Mouse (Mus musculus): ENCODE data around the gene Hmcn1.
A peak's percentile ranks its signal among the peaks of the same experiment; 100 is the strongest.

The Hmcn1 gene

DNA sequence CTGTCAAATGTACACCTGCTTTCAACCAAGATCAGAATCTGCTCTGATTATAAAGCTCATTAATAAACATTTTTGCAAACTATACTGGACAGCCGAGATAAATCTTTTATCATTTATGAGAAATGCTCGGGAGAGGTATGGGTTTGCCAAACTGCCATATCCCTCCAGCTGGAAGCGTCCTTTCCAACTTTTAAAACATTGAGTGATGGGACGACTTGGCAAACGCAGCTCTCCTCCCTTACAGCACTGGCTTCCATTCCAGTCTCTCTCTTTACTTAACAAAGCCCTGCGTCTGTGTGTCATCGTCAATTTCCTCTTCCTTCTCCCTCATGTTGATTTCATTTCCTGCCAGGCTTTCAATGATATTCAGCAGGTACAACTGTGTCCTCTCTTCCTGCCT lies 114.8 kb downstream of the Hmcn1 start:
- no peak for ATAC-seq (ENCODE audit: low TSS enrichment)

DNA sequence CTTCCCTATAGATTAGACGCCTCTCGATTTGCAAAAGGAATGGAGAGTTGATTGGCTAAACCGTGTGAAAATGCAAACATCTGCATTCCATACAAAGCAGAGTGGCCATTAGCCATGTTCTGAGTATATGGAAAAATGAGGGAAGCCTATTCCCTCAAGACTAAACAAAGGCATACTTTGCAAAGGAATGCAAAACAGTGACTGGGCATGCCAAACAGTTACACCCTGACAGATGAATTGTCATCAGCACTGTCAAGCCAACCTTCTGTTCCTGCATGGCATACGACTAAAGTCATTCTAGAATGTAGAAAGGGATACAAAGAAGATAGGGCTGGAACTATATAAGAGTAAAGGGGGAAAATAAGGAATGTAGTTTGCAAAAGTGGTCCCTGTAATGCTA lies 115.3 kb downstream of the Hmcn1 start:
- ATAC-seq (ENCODE audit: low TSS enrichment): no peak

DNA sequence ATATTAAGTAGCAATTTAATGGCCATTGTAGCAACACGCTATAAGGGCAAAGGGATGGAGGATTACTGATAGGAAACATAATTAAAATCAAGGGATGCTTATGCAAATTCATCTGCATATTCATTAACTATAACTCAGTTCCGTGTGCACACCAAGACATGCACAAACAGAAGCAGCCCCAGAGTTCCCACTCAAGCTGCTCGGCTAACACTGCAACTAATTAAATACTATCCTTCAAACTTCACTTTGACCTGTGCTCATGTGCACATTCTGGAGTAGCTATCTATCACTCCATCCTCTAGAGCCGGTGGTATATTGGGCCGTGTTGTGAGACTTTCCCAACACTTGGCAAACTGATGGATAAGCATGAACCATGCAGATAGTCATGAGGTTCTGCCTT lies 119.2 kb downstream of the Hmcn1 start:
- ATAC-seq (ENCODE audit: low TSS enrichment): no peak

DNA sequence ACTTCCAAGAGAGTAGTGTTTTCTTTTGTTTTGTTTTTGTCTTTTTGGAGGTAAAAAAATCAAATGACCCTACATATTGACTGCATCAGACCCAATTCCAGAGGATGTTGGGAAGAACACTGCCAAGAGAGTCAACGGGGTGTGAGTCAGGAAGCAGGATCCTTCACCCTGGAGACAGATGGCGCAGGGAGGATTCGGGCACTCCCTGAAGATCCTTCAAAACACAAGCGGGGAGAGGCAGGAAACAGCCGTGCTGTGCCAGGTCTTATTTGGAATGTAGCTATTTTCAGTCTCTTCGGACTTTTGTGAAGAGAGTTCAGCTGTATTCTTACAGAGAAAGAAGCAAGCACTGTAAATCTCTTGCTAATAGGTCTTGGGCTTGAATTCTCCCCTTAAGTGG lies 120.0 kb downstream of the Hmcn1 start:
- ATAC-seq (ENCODE audit: low TSS enrichment): peak; percentile 76

DNA sequence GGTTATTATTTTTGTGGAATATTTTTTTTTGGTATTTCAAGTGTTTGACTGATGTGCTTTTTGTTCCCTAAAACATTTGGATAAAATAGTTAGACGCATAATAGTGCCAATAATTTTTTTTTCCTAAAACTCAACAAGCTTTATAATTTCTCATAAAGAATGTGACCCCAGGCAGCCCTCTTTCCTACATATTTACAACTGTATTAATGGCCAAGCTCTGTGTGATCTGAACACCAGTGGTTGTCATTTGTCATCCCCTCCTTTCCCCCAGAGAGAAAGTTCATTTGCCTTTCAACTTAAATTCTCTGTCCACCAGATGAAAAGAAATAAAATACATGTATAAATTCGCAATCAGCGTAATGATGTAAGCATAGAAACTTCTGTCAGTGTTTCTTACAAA lies 121.1 kb downstream of the Hmcn1 start:
- no peak for ATAC-seq (ENCODE audit: low TSS enrichment)

DNA sequence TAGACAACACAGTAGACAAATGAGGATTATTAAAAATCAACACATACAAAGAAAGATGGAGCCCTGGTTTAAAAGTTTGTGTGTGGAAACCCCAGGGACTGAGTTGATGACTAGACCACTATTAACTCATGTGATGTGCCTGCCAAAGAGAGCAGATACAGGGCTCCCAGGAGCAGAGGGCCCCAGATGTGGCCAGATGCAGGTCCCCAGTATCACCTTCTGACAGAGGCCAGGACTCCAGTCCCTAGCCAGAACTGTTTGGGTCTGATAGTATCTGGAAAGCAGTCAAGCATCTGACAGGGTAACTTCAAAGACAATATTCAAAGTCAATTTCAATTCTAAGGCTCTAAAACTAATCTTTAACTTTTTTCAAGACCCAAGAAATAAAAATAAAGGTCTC lies 124.0 kb downstream of the Hmcn1 start:
- no peak for ATAC-seq (ENCODE audit: low TSS enrichment)

DNA sequence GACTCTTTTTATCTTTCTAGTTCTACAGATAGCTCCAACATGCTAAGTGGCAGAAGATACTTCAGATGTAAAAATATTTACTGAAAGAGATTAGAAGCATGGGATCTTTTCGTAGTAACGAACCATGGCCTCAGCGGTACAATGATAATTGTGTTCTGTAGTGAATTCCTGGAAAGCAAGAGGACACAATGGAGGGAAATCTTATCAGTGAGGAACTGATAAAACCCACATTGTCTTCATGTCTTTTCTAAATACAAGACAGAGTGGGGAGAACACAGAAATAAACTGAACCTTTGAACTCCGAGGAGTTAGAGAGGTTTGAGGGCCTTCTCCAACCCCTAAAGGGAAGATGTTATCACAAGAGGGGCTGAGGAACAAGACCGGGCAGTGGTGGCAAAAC lies 126.6 kb downstream of the Hmcn1 start:
- ATAC-seq (ENCODE audit: low TSS enrichment): no peak

DNA sequence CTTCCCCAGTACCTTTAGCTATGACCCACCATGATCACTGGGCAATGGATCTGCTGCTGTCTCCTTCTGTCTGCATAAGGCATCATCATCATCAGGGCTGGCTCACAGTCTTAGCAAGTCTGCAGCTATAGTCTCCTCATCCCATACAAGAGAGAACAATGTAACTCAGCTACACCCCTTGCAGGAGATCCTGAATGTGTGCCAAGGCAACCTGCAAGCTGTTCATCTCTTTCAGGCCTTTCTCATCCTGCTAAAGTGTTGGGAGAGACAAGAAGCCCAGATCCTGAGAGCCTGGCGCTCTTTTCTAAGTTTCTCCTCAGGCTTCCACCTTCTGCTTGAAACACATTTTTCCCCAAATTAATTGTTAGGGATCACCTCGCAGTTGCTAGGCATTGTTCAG lies 135.5 kb downstream of the Hmcn1 start:
- no peak for ATAC-seq (ENCODE audit: low TSS enrichment)

DNA sequence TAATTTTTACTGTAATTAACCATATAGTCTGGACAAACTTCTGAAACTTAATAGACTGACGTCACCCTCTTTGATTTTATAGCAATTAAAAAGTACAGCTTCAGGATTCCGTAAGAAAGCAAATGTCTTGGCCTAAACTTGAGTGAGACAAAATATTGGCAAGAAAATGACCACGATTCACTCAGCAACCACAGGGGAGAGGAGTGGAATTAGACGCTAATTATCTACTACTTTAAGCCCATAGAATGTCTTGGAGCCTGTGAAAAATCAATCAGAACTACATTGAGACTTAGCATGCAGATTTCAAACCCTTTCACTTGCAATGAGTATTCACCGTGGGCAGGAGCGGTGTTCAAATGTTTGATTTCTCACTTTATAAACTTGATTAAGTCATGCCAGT lies 159.8 kb downstream of the Hmcn1 start:
- no peak for ATAC-seq (ENCODE audit: low TSS enrichment)

DNA sequence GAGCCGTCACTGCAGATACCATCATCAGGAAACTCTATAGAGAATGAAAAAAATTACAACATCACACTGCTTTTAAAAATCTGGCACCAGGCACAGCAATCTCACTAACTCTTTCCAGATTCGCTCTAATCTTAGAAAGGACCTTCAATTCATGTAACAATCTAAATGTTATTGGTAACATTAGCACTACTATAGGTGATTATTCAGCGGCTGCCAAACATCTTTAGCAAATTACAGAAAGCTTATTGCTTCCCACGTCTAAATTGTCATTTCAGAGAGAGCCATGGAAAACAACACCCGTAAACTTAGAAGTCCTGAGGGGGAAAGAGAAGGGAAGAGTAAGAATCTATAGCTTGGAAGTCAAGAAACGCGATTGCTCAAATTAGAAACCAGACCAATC lies 163.4 kb downstream of the Hmcn1 start:
- ATAC-seq (ENCODE audit: low TSS enrichment): no peak

DNA sequence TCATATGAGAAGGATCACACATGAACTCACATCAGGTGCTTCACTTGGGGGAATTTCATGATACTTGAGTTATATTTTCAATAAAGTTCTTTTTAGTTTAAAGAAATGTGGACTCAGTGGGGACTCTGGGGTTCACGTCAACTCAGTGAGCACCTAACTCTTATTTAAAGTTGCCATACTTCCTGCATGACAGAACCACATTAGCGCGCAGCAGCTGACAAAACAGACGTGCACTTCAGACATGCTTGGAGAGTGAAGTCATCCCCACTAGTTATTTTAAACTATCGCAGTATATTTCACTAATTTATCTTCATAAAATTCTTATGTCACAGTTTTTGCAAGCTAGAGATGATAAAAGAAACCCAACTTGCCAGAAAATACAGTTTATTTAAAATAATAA lies 166.1 kb downstream of the Hmcn1 start:
- no peak for ATAC-seq (ENCODE audit: low TSS enrichment)

DNA sequence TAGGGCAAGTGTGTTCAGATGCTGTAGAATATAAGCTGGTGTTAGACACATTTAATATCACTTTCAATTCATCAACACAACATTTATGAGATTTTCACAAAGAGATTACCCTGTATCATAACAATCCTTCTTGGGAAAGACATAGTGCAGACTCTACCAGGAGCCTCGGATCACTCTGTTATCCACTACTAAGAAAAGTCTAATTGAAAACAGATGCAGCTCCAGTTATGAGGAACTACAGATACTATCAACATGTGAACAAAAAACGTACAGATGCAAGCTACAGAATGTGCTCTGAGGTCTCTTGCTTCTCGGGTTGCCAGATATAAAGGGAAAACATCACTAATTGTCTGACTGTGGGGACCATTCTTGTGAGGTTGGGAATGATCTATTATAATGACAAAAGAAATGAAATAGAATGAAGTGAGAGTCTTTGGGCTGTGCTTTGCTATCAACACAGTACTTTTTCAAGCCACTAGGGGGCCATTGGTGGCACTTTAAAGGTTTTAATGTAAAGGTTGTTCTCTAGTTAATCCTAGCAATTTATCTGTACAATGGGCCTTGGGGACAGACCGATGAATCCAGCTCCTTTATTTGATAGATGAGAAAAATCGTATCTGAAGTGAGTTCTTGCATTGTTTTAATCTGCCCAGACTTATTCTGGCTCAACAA lies 168.8 kb downstream of the Hmcn1 start:
- peak; percentile 64 for ATAC-seq (ENCODE audit: low TSS enrichment)

DNA sequence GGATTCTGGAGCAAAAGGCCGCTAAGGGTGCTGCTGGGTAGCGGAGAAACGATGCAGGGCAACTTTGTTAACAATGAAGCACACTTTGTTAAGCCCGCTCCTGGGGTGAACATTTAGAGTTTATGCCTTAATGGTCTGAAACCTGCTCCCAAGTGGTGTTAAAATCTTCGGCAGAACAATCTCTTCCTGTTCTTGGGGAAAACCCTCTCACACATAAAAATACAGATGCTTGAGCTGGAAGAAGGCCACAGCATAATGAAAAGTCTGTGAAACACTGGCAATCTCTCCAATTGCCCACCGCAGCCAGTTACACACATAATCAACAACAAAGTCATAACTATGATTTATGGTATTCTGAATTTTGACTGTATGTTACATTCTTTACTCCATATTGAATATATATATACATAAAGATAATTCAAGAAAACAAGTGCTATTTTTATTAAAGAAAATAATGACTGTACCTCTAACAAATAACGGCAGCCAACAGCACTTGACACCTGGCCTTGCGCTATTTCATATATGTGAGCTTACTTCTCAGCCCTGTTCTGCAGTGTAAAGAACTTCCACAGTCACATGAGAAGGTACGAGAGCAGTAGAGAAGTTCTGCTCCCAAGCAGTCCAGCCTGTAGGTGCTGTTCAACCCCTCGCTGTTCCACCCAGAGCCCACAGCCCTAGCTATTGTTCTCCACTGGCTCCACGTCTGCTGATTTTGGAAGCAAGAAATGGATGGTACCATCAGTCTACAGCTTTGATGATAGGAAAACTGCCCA lies 177.0 kb downstream of the Hmcn1 start:
- ATAC-seq (ENCODE audit: low TSS enrichment): no peak

DNA sequence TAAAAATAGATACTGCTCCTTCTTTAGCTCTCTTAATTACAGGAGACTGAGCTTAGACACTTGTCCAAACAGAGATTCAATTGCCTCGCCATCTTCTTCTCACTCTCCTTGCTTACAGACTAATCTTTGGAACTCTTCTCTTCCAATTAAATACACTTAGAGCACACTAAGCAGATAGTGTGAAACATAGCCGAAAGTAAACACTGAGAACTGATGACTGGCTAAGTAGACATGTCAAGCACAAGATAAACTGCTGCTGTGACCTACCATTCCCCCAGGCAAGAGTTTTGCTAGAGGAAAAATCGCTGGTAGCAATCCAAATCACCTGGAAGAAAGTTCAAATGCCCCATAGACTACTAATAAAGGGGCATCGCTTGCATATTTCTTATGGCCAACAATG lies 178.3 kb downstream of the Hmcn1 start:
- no peak for ATAC-seq (ENCODE audit: low TSS enrichment)

DNA sequence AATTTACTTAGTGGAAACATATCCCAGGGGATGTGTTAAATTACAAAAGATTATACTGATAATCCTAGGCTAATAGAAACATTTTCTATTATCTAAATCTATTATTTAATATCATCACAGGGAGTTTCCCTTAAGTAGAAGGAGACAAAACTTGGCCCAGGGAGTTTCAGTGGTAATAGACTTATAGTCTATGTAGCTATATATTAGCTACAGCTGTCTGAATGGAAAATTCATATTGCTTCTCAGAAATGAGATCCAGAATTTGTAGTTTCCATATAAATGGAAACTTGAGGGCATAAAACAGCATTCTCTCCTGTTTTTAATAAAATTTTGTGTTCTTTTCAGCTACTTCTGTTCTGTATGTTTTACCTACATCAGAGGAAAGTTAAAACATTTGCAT lies 179.9 kb downstream of the Hmcn1 start:
- ATAC-seq (ENCODE audit: low TSS enrichment): no peak

DNA sequence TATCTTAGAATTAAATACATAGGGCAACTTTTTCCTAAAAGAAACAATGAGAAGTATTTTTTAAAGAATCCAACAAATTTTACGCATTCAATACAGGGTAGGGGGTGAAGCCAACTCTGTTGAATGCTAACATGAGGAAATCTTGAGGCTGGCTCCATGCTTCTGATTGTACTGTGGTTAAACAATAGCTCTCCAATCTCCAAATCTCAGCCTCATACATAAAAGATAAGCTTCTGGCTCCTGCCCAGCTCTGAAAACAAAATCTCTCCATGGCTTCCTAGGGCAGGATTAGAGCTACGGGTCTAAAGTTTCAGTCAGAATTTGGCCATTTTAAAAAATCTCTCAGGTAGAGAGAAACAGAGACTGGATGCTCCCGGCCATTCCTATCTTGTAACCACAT lies 186.4 kb downstream of the Hmcn1 start:
- no peak for ATAC-seq (ENCODE audit: low TSS enrichment)

DNA sequence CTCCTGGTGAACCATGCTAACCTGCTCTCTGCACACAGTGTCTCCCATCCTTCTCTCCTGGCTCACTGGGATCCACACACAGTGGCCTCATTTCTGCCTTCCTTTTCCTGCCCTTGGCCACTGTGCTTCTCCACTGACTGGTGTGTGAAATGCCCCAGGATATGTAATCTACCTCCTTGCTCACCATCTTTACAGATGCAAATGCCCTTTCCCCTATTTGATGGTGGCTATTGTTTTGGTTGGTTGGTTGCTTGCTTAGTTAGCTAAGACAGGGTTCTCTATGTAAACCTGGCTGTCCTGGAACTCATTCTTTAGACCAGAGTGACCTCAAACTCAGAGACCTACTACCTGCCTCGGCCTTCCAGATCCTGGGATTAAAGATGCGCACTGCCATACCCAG lies 187.8 kb downstream of the Hmcn1 start:
- ATAC-seq (ENCODE audit: low TSS enrichment): no peak

DNA sequence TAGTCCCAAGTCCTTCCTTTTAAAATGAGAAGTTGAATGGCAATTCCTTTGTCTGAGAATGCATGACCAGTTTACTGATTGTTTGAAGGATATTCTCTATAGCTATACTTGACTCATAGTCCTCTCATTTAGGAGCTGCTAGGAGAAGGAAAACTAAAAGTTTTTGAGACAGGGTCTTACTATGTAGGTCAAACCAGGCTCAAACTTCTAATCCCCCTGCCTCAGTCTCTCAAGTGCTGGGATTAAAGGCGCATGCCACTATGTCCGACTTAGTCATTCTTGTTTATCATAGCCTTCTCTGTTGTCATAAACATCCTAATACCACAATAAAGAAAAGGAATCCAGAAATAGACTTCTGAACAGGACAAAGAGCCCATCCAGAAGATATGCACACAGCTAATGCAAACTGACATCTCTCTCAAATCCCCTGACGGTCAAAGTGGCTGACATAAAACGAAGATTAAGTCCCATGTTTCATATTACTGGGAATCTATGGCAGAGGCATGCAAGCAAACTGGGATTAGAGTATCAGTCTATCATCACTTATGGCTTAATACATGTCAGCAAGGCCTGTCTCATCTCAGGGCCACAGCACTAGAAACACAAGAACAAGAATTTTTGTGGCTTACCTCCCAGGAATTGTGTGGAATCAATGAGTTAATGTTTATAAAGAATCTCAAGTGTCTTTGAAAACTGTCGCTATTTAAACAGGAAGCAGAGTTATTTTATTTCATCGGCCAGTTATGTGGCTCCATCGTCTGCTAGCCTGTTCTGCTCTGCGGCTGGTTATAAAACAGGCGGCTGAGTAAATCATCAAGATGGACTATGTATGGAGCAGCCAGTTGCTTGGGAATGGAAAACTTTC lies 188.8 kb downstream of the Hmcn1 start:
- ATAC-seq (ENCODE audit: low TSS enrichment): no peak

DNA sequence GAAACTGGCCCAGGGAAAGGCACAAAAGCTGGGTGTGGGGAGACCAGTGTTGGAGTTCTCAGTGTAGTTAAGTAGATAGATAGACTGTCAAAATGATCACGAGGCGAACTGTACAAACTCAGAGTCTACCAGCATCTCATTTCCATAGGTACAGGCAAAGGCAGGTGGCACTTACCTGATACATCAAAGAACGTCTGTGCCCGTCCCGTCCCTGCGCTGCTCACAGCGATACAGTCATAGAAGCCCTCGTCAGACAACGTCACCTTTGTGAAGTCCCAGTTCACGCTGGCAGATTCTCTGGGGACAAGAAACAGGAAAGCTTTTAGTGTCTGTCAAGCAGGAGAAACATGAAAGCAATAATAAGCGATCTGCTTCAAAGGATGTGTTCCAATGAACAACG lies 190.6 kb downstream of the Hmcn1 start:
- ATAC-seq (ENCODE audit: low TSS enrichment): no peak

DNA sequence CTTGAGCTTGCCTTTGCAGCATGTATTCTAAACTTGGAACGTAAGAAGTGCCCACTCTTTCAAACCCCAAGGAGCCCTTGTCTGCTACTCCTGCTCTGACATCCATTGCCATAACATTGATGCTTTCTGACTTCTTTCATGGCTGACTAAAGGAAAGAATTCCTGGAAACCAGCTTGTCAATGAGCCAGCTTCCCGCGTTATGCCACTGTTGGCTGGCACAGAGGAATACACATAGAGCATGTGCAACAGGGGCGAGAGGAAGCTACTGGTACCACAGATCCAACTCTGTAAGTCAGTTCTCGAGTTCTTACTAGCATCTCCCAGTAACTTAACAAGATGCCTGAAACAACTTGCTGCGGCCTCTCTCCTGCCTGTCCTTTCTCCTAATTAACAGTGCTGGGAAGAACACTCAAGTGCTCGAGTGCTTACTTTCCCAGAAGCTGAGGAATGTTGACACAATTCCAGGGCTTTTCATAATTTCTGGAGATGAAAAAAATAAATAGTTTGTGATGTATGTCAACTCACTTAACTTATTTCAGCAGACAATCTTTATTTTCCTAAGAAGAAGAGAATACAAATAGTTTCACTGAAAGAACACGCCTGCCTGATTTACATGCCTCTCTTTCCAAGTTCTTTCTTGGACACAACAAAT lies 192.5 kb downstream of the Hmcn1 start:
- ATAC-seq (ENCODE audit: low TSS enrichment): no peak

DNA sequence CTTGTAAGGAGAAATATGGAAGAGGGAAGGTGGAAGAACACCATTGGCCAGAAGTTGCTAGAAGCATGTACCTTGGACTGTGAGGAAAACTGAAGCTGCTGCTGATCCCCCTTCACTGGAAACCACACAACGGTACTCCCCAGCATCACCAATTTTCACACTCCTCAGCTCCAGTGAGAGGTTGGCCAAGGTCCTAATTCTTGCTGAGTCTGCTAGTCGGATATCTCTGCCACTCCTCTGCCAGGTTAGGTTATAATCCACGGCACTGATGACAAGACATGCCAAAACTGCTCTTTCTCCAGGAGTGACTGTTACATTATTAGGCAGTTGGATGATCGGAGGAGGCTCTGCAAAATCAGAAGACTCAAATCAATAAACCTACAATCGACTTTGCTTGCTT lies 194.6 kb downstream of the Hmcn1 start:
- no peak for ATAC-seq (ENCODE audit: low TSS enrichment)

DNA sequence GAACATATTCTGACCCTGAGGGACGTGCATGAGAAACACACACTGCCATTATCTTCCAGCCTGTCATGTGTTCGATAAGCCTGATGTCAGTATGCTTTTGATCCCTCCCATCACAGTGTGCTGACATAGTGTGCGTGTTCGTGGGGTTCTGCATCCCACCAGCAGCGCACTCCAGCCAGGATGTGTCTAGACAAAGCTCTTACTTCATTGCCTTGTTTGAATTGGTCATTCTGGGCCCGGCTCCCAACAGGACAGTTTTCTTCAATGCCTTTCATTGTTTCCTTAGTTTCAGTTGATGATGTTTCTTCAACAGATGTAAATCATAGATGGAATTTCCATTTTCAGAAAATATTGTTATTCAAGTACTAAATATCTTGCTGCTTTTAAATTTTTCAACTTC lies 206.5 kb downstream of the Hmcn1 start:
- ATAC-seq (ENCODE audit: low TSS enrichment): no peak

Measured in frontal cortex, adult (tissue).